Comparison of ENCODE assay signal across 1 mouse cellular context in the genomic region with DNA sequence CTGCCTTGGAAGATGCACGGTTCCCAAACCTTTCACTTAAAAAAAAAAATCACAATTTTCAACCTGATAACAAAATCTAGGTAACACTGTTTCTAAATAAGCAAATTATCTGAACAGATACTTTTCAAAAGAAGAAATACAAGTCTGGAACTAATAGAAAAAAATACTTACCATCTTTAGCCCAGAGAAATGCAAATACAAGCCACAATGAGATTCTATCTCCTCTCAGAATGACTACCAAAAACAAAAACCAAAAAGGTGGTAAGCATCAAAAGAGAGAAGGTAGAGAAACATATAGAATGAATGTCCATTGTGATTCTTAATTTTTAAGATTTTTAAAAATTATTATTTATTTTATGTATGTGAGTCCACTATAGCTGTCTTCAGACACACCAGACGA.
TF ChIP-seq lines count a peak whose summit lies in the region.

No protein-coding gene starts in this region.

TF ChIP-seq in CH12.LX, 34 proteins besides CTCF, POLR2A, EP300 and RAD21 (continued from another document):
- peak; percentile 64; the same call in 1 of the 2 replicates for TF ChIP-seq JUND (conservative IDR thresholded peaks at IDR 0.05; ENCODE audit: low read depth, low read length)
